Mouse (Mus musculus): ENCODE results near the gene A2m. TPM values are rescaled to one million over a fixed set of nuclear protein-coding genes. Genes with fewer than 3 reads are reported as not detected.
A peak's percentile ranks its signal among the peaks of the same experiment; 100 is the strongest.

Gene A2m
- 1.2 and 1.7 TPM in 2 replicates for polyA plus RNA-seq (2014; fragmentation: Nextera tagmentation; extraction: Ambion mirVana)

- H3K4me2 ChIP-seq (ENCODE audit: low read length), result peak within 1 kb of the TSS; percentile 58
- no peaks in the 10 kb centered on the region for H3K36me3 ChIP-seq (ENCODE audit: control insufficient read depth, insufficient read depth, low read length)
- no peaks in the 10 kb centered on the region for H3K9me3 ChIP-seq (ENCODE audit: control insufficient read depth, low read length)
- H3K4me3 ChIP-seq (ENCODE audit: control insufficient read depth in 1 of 2, insufficient read depth in 1 of 2, low read depth in 1 of 2, low read length in 2 of 2), result peak within 1 kb of the TSS; percentile 23 to 33
- peaks cover 0 to 4% of the 10 kb centered on the region in 2 experiments; a peak in 2 of 4 replicates for H3K4me1 ChIP-seq (ENCODE audit: control insufficient read depth in 2 of 2, insufficient read depth in 2 of 2, low read length in 2 of 2)
- ATAC-seq (ENCODE audit: insufficient number of reproducible peaks, insufficient read depth, low FRiP score, low read depth), result no peak
- peak within 1 kb of the TSS; percentile 30; the same call in 1 of the 2 replicates for H3K9ac ChIP-seq (ENCODE audit: low read length)
- 85% methylated on average over 8 of the region's 8 CpGs for WGBS
- H3K27ac ChIP-seq (replicated peaks in 1 of 2; ENCODE audit: control insufficient read depth in 1 of 2, insufficient read depth in 1 of 2, low read depth in 2 of 2, low read length in 2 of 2), result no peak within 1 kb of the TSS
- no peaks in the 10 kb centered on the region for H3K27me3 ChIP-seq (ENCODE audit: control insufficient read depth, insufficient read depth, low read length)
Observed at GRCm38 (mm10) chr6:121635076-121635475, at the start of gene A2m. TSS of gene A2m (plus strand) at chr6:121635376.

- Histone ChIP-seq H3K9ac (ENCODE audit: low read length) (no peak overlapping the region), H3K4me2 (ENCODE audit: low read length) (no peak overlapping the region), H3K27ac (replicated peaks in 1 of 2; ENCODE audit: control insufficient read depth in 1 of 2, insufficient read depth in 1 of 2, low read depth in 2 of 2, low read length in 2 of 2) (no peak overlapping the region), H3K9me3 (ENCODE audit: control insufficient read depth, low read length) (no peaks in the 10 kb centered on the region), H3K27me3 (ENCODE audit: control insufficient read depth, insufficient read depth, low read length) (no peaks in the 10 kb centered on the region), H3K4me3 (ENCODE audit: control insufficient read depth in 1 of 2, insufficient read depth in 1 of 2, low read depth in 1 of 2, low read length in 2 of 2) (no peak overlapping the region), H3K4me1 (ENCODE audit: control insufficient read depth in 2 of 2, insufficient read depth in 2 of 2, low read length in 2 of 2) (no peaks in the 10 kb centered on the region), H3K36me3 (ENCODE audit: control insufficient read depth, insufficient read depth, low read length) (no peaks in the 10 kb centered on the region)
- no peak for ATAC-seq (ENCODE audit: insufficient number of reproducible peaks, insufficient read depth, low FRiP score, low read depth)
- 51% methylated on average over 1 of the region's 1 CpGs for WGBS
Observed at GRCm38 (mm10) chr6:121590131-121590530, 45.0 kb upstream of the A2m start.

- H3K27ac ChIP-seq (replicated peaks in 1 of 2; ENCODE audit: control insufficient read depth in 1 of 2, insufficient read depth in 1 of 2, low read depth in 2 of 2, low read length in 2 of 2), result no peak overlapping the region
- no peak overlapping the region for H3K4me2 ChIP-seq (ENCODE audit: low read length)
- H3K9me3 ChIP-seq (ENCODE audit: control insufficient read depth, low read length), result no peaks in the 10 kb centered on the region
- H3K4me3 ChIP-seq (ENCODE audit: control insufficient read depth in 1 of 2, insufficient read depth in 1 of 2, low read depth in 1 of 2, low read length in 2 of 2), result no peak overlapping the region
- H3K36me3 ChIP-seq (ENCODE audit: control insufficient read depth, insufficient read depth, low read length), result no peaks in the 10 kb centered on the region
- H3K27me3 ChIP-seq (ENCODE audit: control insufficient read depth, insufficient read depth, low read length), result no peaks in the 10 kb centered on the region
- 68% methylated on average over 1 of the region's 1 CpGs for WGBS
- no peak for ATAC-seq (ENCODE audit: insufficient number of reproducible peaks, insufficient read depth, low FRiP score, low read depth)
- no peak overlapping the region for H3K9ac ChIP-seq (ENCODE audit: low read length)
- no peaks in the 10 kb centered on the region for H3K4me1 ChIP-seq (ENCODE audit: control insufficient read depth in 2 of 2, insufficient read depth in 2 of 2, low read length in 2 of 2)
Observed at GRCm38 (mm10) chr6:121600927-121601326, 34.2 kb upstream of the A2m start.

GRCm38 (mm10) chr6:121607861-121608260 lies 27.3 kb upstream of the A2m start:
- H3K36me3 ChIP-seq (ENCODE audit: control insufficient read depth, insufficient read depth, low read length), result no peaks in the 10 kb centered on the region
- ATAC-seq (ENCODE audit: insufficient number of reproducible peaks, insufficient read depth, low FRiP score, low read depth), result no peak
- H3K4me2 ChIP-seq (ENCODE audit: low read length), result no peak overlapping the region
- no peak overlapping the region for H3K9ac ChIP-seq (ENCODE audit: low read length)
- no peaks in the 10 kb centered on the region for H3K4me1 ChIP-seq (ENCODE audit: control insufficient read depth in 2 of 2, insufficient read depth in 2 of 2, low read length in 2 of 2)
- H3K27me3 ChIP-seq (ENCODE audit: control insufficient read depth, insufficient read depth, low read length), result no peaks in the 10 kb centered on the region
- H3K9me3 ChIP-seq (ENCODE audit: control insufficient read depth, low read length), result no peaks in the 10 kb centered on the region
- H3K4me3 ChIP-seq (ENCODE audit: control insufficient read depth in 1 of 2, insufficient read depth in 1 of 2, low read depth in 1 of 2, low read length in 2 of 2), result no peak overlapping the region
- no peak overlapping the region for H3K27ac ChIP-seq (replicated peaks in 1 of 2; ENCODE audit: control insufficient read depth in 1 of 2, insufficient read depth in 1 of 2, low read depth in 2 of 2, low read length in 2 of 2)

GRCm38 (mm10) chr6:121611796-121612195 lies 23.4 kb upstream of the A2m start:
- Histone ChIP-seq H3K4me1 (ENCODE audit: control insufficient read depth in 2 of 2, insufficient read depth in 2 of 2, low read length in 2 of 2) (no peaks in the 10 kb centered on the region), H3K9ac (ENCODE audit: low read length) (no peak overlapping the region), H3K4me2 (ENCODE audit: low read length) (no peak overlapping the region), H3K36me3 (ENCODE audit: control insufficient read depth, insufficient read depth, low read length) (no peaks in the 10 kb centered on the region), H3K27ac (replicated peaks in 1 of 2; ENCODE audit: control insufficient read depth in 1 of 2, insufficient read depth in 1 of 2, low read depth in 2 of 2, low read length in 2 of 2) (no peak overlapping the region), H3K9me3 (ENCODE audit: control insufficient read depth, low read length) (no peaks in the 10 kb centered on the region), H3K27me3 (ENCODE audit: control insufficient read depth, insufficient read depth, low read length) (no peaks in the 10 kb centered on the region), H3K4me3 (ENCODE audit: control insufficient read depth in 1 of 2, insufficient read depth in 1 of 2, low read depth in 1 of 2, low read length in 2 of 2) (no peak overlapping the region)
- 44% methylated on average over 3 of the region's 3 CpGs for WGBS
- ATAC-seq (ENCODE audit: insufficient number of reproducible peaks, insufficient read depth, low FRiP score, low read depth), result no peak

GRCm38 (mm10) chr6:121617476-121617875 lies 17.7 kb upstream of the A2m start:
- no peak overlapping the region for H3K9ac ChIP-seq (ENCODE audit: low read length)
- H3K27me3 ChIP-seq (ENCODE audit: control insufficient read depth, insufficient read depth, low read length), result no peaks in the 10 kb centered on the region
- ATAC-seq (ENCODE audit: insufficient number of reproducible peaks, insufficient read depth, low FRiP score, low read depth), result no peak
- H3K36me3 ChIP-seq (ENCODE audit: control insufficient read depth, insufficient read depth, low read length), result no peaks in the 10 kb centered on the region
- H3K9me3 ChIP-seq (ENCODE audit: control insufficient read depth, low read length), result no peaks in the 10 kb centered on the region
- H3K4me2 ChIP-seq (ENCODE audit: low read length), result no peak overlapping the region
- H3K4me3 ChIP-seq (ENCODE audit: control insufficient read depth in 1 of 2, insufficient read depth in 1 of 2, low read depth in 1 of 2, low read length in 2 of 2), result no peak overlapping the region
- no peak overlapping the region for H3K27ac ChIP-seq (replicated peaks in 1 of 2; ENCODE audit: control insufficient read depth in 1 of 2, insufficient read depth in 1 of 2, low read depth in 2 of 2, low read length in 2 of 2)
- 18% methylated on average over 3 of the region's 3 CpGs for WGBS
- H3K4me1 ChIP-seq (ENCODE audit: control insufficient read depth in 2 of 2, insufficient read depth in 2 of 2, low read length in 2 of 2), result no peaks in the 10 kb centered on the region

GRCm38 (mm10) chr6:121622525-121622924 lies 12.7 kb upstream of the A2m start:
- Histone ChIP-seq H3K9me3 (ENCODE audit: control insufficient read depth, low read length) (no peaks in the 10 kb centered on the region), H3K27me3 (ENCODE audit: control insufficient read depth, insufficient read depth, low read length) (no peaks in the 10 kb centered on the region), H3K27ac (replicated peaks in 1 of 2; ENCODE audit: control insufficient read depth in 1 of 2, insufficient read depth in 1 of 2, low read depth in 2 of 2, low read length in 2 of 2) (no peak overlapping the region), H3K4me3 (ENCODE audit: control insufficient read depth in 1 of 2, insufficient read depth in 1 of 2, low read depth in 1 of 2, low read length in 2 of 2) (no peak overlapping the region), H3K36me3 (ENCODE audit: control insufficient read depth, insufficient read depth, low read length) (no peaks in the 10 kb centered on the region), H3K4me2 (ENCODE audit: low read length) (no peak overlapping the region), H3K9ac (ENCODE audit: low read length) (no peak overlapping the region), H3K4me1 (ENCODE audit: control insufficient read depth in 2 of 2, insufficient read depth in 2 of 2, low read length in 2 of 2) (no peaks in the 10 kb centered on the region)
- WGBS, result 64% methylated on average over 2 of the region's 2 CpGs
- no peak for ATAC-seq (ENCODE audit: insufficient number of reproducible peaks, insufficient read depth, low FRiP score, low read depth)

- no peak overlapping the region for H3K4me3 ChIP-seq (ENCODE audit: control insufficient read depth in 1 of 2, insufficient read depth in 1 of 2, low read depth in 1 of 2, low read length in 2 of 2)
- H3K36me3 ChIP-seq (ENCODE audit: control insufficient read depth, insufficient read depth, low read length), result no peaks in the 10 kb centered on the region
- H3K9me3 ChIP-seq (ENCODE audit: control insufficient read depth, low read length), result no peaks in the 10 kb centered on the region
- H3K9ac ChIP-seq (ENCODE audit: low read length), result no peak overlapping the region
- H3K27ac ChIP-seq (replicated peaks in 1 of 2; ENCODE audit: control insufficient read depth in 1 of 2, insufficient read depth in 1 of 2, low read depth in 2 of 2, low read length in 2 of 2), result no peak overlapping the region
- peaks cover 0 to 4% of the 10 kb centered on the region in 2 experiments; a peak in 2 of 4 replicates for H3K4me1 ChIP-seq (ENCODE audit: control insufficient read depth in 2 of 2, insufficient read depth in 2 of 2, low read length in 2 of 2)
- WGBS, result 68% methylated on average over 13 of the region's 13 CpGs
- no peak overlapping the region for H3K4me2 ChIP-seq (ENCODE audit: low read length)
- no peaks in the 10 kb centered on the region for H3K27me3 ChIP-seq (ENCODE audit: control insufficient read depth, insufficient read depth, low read length)
- no peak for ATAC-seq (ENCODE audit: insufficient number of reproducible peaks, insufficient read depth, low FRiP score, low read depth)
Observed at GRCm38 (mm10) chr6:121634520-121634919, 656 bp upstream of the A2m start.

Measured in heart, embryonic 14.5 days (tissue).